Mouse (Mus musculus) spleen, postnatal 14 days (tissue): Measurements from ENCODE around the gene Cerk.
"Not testable (repeated sequence)": the region's sequence is repeated elsewhere in the genome, so short reads cannot be mapped to it uniquely, and the experiment has no call there.

Source experiments
- DNase-seq, 2 experiments: peaks; one replicate each; pipeline ENCODE4 v3.0.0; 2021 to 2022; ENCODE audit warnings: low spot score in 2 of 2

Gene Cerk

DNA sequence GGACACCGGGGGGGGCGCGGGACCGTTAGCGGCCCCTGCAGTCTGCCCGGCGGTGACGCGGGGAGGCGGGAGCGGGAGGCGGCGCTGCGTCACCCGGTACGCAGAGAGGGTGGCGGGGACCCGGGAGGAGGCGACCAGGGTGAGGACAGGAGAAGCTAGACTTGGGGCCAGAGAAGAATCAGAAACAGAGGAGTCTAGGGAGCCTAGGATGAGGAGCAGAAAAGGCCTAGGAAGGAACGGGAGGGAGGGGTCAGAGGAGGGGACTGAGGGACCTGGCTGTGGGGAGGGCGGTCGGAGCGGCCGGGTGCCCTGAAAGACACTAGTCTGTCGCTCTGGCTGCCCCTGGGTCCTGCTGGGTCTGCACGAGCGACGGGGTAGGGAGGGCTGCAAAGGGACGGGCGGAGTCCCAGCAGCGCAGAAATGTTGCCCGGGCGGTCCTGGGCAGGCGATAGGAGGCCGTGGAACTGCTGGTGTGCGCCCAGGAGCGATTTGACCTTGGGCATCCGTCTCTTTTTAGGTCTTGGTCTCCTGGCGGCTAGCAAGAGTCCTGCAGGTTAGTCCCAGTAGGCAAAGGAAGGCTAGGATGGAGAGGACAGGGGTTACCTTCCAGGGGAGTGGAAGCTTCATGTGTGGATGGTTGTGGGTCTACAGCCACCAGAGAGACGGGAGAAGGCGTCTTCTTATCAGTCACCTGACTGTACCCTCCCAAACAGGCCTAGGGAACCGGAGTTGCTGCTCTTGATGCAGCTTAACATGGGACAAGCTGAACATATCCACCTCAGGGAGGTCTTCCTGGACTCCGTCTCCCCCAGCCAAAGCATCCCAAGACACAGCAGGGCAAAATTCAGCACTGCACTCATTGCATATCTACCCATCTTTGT lies at the start of gene Cerk:
Cerk (minus strand) TSS at position 453 of the 881 bp plus-strand sequence.
- peak; percentile 54 to 68 for DNase-seq

- DNase-seq = no peak
Measured at GRCm38 (mm10) chr15:86234517-86235441, 48.8 kb upstream of the Cerk start.

GRCm38 (mm10) chr15:86234001-86234400 lies 48.1 kb upstream of the Cerk start:
- no peak for DNase-seq

- no peak for DNase-seq
Measured at GRCm38 (mm10) chr15:86231831-86232512, 46.0 kb upstream of the Cerk start.

GRCm38 (mm10) chr15:86231170-86231569 lies 45.2 kb upstream of the Cerk start:
- DNase-seq = no peak

DNA sequence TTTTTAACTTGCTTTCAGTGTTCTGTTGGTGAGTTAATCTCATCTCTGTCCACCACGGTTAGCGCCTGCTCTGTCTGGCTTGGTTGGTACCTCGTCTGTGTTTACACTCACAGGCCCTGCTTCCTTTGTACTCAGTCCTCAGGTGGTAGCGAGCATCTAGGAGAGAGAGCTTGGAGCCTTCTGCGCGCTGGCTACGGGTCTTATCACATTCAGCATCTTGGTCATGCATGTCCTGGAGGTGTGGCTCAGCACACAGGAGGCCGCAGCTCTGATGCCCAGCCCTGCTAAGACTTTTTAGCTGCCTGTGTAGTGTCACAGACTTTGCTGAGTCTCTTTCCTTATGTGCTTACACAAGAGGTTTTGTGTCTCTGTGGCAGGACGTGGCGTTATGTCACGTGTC lies 43.7 kb upstream of the Cerk start:
- DNase-seq = no peak

DNA sequence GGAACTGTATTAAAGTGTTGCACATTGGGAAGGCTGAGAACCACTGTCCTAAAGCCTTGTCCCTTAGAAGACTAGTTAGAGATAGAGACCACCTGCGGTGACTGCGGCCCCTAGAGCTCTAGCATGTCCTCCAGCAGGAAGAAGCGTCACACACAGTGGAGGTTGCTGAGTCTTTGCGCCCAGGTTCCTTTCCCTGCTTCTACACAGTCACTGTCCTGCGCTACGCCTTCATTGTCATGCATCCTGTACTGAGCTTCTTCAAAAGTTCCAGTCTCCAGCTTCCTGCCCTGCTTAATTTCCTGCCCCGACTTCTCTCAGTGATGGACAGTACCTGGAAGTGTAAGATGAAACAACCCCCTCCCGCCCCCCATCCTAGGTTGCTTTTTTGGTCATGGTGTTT lies 43.1 kb upstream of the Cerk start:
- DNase-seq = no peak

DNA sequence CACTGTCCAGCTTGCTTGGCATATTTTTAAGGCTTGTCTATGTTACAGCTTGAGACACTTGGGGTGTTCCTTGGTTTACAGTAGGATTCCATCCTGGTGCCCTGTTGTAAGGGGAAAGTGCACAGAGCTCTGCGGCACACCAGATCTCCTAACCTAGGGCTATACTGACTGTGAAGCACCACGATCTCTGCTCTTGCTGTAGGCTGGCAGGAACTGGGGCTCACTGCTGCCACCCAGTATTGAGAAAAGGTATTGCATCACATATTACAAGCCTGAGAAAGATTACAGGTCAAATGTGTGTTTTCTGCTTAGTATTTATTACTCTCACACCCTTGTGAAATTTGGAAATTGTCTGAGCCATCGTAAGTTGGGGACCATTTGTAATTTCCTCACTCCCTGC lies 42.2 kb upstream of the Cerk start:
- peak in 1 of 2 experiments; percentile 43 for DNase-seq

GRCm38 (mm10) chr15:86226968-86227367 lies 41.0 kb upstream of the Cerk start:
- no peak for DNase-seq

DNA sequence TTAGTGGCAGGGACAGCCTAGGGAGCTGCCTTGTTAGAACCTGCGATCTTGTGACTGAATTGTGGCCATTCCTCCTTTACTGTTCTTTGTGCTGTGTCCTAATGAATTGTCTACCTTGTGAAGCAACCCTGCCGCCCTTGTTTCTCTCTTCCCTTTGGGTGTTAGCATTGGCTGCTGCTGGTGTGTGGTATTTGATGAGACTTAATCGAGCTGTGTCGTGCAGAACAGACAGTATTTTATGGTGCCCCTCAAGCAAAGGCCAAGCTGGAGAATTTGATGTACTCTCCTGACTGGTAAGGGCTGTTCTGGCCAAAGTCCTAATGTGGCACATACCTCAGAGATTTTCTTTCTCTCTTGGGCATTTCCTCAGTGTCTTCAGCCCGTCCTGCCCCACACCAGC lies 40.3 kb upstream of the Cerk start:
- DNase-seq = no peak

DNA sequence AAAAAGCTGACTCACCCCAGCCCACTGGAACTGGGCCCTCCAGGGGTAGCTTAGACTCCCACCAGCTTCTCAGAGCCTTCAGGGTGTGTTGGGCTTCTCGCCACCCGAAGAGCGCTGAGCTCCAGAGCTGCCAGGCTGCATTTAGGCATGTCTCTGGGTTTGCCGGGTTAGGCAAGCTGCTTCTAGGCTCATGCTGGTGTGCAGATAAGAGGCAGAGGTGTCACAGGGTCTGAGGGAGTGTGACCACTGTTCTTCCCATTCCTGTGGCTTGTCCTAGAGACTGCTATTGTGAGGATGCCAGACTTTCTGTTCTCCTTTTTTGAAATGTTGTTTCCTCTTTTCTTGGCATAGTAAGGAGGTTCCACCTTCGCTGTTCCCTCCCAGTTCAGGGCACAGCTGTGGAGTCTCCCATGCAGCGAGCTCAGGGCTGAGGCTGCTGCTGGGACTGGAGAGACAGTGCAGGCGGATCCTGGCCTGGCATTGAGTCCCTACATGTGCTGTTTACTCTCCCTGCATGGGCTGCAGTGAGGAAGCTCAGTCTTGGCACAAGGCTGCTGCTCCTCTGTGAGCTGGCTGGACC lies 39.1 kb upstream of the Cerk start:
- no peak for DNase-seq

GRCm38 (mm10) chr15:86221901-86222300 lies 36.0 kb upstream of the Cerk start:
- DNase-seq = not testable (repeated sequence)

- DNase-seq = no peak
Measured at GRCm38 (mm10) chr15:86221369-86221768, 35.4 kb upstream of the Cerk start.

DNA sequence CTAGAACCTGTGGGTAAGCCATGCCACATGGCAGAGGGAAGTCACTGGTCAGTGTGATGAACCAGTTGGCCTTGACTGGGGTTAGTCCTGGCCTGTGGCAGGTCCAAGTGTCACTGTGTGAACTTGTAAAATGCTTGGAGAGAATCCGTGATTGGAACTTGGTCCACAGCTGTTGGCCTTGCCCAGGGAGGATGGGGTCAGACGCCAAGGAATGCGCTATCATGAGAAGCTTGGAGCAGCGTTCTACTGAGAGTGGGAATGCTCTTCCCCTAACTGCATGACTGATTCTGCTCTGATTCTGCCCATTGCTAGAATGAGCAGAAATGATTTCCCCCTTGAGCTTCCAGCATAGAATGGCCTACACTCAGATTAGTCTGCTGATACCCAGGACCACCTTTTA lies 34.8 kb upstream of the Cerk start:
- no peak for DNase-seq

DNA sequence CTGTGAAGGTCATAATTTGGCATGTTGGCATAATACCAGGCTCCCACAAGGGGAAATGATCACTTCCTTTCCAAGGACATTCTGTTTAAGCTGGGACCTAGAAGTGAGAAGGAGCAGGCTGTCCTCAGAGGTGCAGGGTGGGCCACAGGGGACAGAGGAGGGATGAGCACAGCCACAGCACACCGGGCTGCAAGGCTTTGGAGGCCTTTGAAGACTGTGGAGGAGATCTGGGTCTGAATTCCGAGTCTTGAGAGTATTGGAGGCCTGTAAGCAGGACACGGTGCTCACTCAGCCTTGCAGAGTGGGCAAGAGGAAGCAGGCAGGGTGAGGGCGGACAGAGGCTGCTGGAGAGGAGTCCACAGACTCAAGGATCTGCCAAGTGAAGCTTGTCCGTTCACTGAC lies 34.3 kb upstream of the Cerk start:
- DNase-seq = no peak

GRCm38 (mm10) chr15:86219534-86220228 lies 33.7 kb upstream of the Cerk start:
- DNase-seq = no peak

- not testable (repeated sequence) for DNase-seq
Measured at GRCm38 (mm10) chr15:86216641-86217040, 30.7 kb upstream of the Cerk start.

DNA sequence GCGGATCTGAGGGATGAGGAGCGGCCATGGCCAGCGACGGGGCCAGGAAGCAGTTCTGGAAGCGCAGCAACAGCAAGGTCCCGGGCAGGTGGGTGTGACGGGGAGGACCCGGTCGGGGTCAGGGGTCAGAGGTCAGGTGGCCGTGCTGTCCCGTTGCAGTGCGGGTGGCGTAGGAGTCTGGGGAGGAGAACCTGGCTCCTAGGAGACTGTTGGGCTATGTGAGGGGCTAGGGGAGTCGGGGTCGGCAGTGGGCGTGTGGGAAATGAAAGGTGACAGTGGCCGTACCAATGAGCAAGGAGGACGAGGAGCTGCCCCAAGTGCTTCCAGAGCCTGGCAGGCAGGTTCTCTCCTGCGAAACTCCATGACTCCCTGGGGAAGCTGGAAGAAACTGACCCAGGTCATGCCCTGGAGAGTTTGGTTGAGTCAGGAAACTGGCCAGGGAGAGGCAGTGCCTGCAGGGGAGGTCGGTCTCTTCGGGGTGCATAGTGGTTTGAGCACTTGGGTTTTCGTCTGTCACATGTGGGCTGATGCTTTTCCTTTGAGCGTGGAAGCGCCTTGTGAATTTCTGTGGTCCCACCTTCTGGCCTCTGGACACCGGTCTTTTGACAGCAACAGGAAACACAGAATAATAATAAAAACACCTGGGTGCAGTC lies 28.7 kb upstream of the Cerk start:
- no peak for DNase-seq

DNA sequence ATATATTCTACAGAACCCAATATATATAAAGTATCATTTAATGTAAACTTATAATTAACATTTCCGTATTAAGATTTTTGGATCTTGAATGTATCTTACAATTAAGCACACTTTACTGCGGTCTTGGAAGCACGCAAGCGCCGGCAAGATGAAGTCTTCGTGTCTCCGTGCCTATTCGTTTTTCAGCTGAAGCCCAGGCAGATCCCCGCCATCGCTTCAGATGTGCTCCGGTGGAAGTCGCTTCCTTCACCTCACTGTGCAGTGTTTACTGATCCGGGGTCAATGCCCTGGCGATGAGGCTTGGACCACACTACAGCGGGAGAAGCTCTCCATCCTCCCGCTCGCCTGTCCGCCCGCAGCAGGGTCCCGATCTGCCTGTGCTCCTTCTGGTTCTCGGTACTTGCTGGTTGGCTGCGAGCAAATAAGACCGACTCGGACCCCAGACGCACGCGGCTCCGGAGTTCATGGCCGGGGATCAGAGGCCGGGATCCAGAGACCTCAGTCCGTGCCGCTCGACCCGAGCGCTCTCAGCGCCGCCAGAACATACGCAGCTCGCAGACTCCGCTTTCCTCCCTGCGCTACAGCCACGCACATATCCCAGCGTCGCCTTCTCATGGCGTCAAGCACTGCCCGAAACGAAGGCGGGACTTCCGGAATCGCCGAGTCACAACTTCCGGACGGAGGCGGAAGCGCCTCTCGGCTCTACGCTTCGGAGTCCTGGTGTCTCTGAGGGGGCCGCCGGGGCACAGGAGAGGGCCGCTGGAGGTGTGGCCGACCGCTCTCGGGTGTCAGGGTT lies 28.0 kb upstream of the Cerk start, which contains the start of gene Tbc1d22a:
Tbc1d22a (plus strand) TSS at position 707 of the 796 bp plus-strand sequence.
- peak; percentile 81 to 89 for DNase-seq
